In the genomic region with DNA sequence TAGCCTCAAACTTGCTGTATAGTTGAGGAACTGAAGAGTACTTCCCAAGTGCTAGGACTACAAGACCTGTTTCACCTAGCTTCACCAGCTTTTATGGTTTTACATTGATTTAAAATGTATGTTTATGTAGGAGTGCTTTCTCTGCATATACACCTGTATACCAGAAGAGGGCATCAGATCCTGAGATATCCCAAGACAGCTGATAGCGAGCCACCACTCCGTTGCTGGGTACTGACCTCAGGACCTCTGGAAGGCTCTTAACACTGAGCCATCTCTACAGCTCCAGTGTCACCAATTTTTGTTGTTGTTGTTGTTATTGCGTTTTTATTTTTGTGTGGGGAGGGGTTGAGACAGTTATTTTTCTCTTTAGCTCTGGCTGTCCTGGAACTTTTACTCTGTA, we compare ENCODE assay signal across 9 mouse cellular contexts. TPM values are rescaled to one million over a fixed set of nuclear protein-coding genes. Genes with fewer than 3 reads are reported as not detected.
DNase-seq lines count a peak whose midpoint lies in the region; ATAC-seq and TF ChIP-seq lines count a peak whose summit lies in the region.
"Had no signal": no experiment of that assay in that cellular context is flagged by ENCODE, and none has a peak within 500 bp of the region (broad histone marks: within the 10 kb centered on the region; RNA-seq: fewer than 3 reads in every experiment).

No protein-coding gene starts in this region.

- no peak overlapping the region for H3K27ac ChIP-seq in hindbrain, embryonic 12.5 days
- H3K27ac ChIP-seq in hindbrain, embryonic 13.5 days: no peak overlapping the region

- 4% methylated on average over 3 of the region's 3 CpGs for WGBS in hindbrain, embryonic 12.5 days
- WGBS in hindbrain, embryonic 13.5 days: 8% methylated on average over 3 of the region's 3 CpGs

- TF ChIP-seq CTCF in E14TG2a.4 (conservative IDR thresholded peaks at IDR 0.05; ENCODE audit: low read length): peak; percentile 25

- H3K36me3 ChIP-seq in hindbrain, embryonic 12.5 days: no peaks in the 10 kb centered on the region
- H3K36me3 ChIP-seq in hindbrain, embryonic 13.5 days: no peaks in the 10 kb centered on the region
- H3K36me3 ChIP-seq in E14TG2a.4 (ENCODE audit: insufficient read depth, low read length): no peaks in the 10 kb centered on the region

- H3K4me1 ChIP-seq in hindbrain, embryonic 12.5 days: no peaks in the 10 kb centered on the region
- H3K4me1 ChIP-seq in hindbrain, embryonic 13.5 days (replicated peaks): no peaks in the 10 kb centered on the region
- H3K4me1 ChIP-seq in E14TG2a.4 (replicated peaks; ENCODE audit: low read depth, low read length): peaks cover under 1% of the 10 kb centered on the region; the same call in 1 of the 2 replicates

- peak; percentile 57 for DNase-seq in 3T3-L1 (ENCODE audit: low read depth, low spot score)
- DNase-seq in urinary bladder, postnatal 4 days (ENCODE audit: low spot score in 2 of 2): no peak
- DNase-seq in adrenal gland, postnatal 25 days: no peak
- no peak for DNase-seq in heart, adult 11 months
- DNase-seq: spleen, adult 18-20 months had no signal

- H3K4me3 ChIP-seq in hindbrain, embryonic 12.5 days: no peak overlapping the region
- no peak overlapping the region for H3K4me3 ChIP-seq in hindbrain, embryonic 13.5 days
- no peak overlapping the region for H3K4me3 ChIP-seq in E14TG2a.4 (replicated peaks; ENCODE audit: low read length)

- peaks cover 21% of the 10 kb centered on the region for H3K27me3 ChIP-seq in hindbrain, embryonic 12.5 days
- peaks cover 22% of the 10 kb centered on the region; the same call in 1 of the 2 replicates for H3K27me3 ChIP-seq in hindbrain, embryonic 13.5 days
- 0 out of 2 replicates have a peak, but pooled peaks cover 3% of the 10 kb centered on the region for H3K27me3 ChIP-seq in E14TG2a.4 (ENCODE audit: insufficient read depth, low read length)

- ATAC-seq in hindbrain, embryonic 12.5 days (ENCODE audit: low FRiP score): peak; percentile 50; the same call in 1 of the 2 replicates
- ATAC-seq in hindbrain, embryonic 13.5 days (ENCODE audit: low FRiP score): no peak
- peak; percentile 62 to 68; a peak in 3 of 4 replicates for ATAC-seq in hematopoietic stem cell, adult 5-6 weeks (replicated peaks in 1 of 2; ENCODE audit: insufficient read depth in 1 of 2, low FRiP score in 2 of 2, low TSS enrichment in 1 of 2, low read depth in 1 of 2, poor library complexity in 2 of 2, severe bottlenecking in 2 of 2)

- no peak overlapping the region for H3K4me2 ChIP-seq in hindbrain, embryonic 12.5 days (replicated peaks)
- H3K4me2 ChIP-seq in hindbrain, embryonic 13.5 days: no peak overlapping the region

- H3K9ac ChIP-seq in hindbrain, embryonic 12.5 days: no peak overlapping the region
- H3K9ac ChIP-seq in hindbrain, embryonic 13.5 days: no peak overlapping the region

- H3K9me3 ChIP-seq in hindbrain, embryonic 12.5 days (replicated peaks): no peaks in the 10 kb centered on the region
- no peaks in the 10 kb centered on the region for H3K9me3 ChIP-seq in hindbrain, embryonic 13.5 days
- H3K9me3 ChIP-seq in E14TG2a.4 (ENCODE audit: low read length): no peaks in the 10 kb centered on the region

RNA-seq across cellular contexts. Expression of a gene that starts 55.9 kb away (rescaled TPM):
- polyA plus RNA-seq in hindbrain, embryonic 12.5 days (2016; fragmentation: Nextera tagmentation; extraction: Ambion mirVana): 160 and 169 TPM in 2 replicates
- polyA plus RNA-seq in hindbrain, embryonic 13.5 days (2015; fragmentation: Nextera tagmentation; extraction: Ambion mirVana): 120 and 125 TPM in 2 replicates
- 582 and 883 TPM in 2 replicates for total RNA-seq in hematopoietic stem cell, adult 5-6 weeks (2017)
- 381 and 382 TPM in 2 replicates for total RNA-seq in adrenal gland, postnatal 25 days (2021)
